Mouse (Mus musculus) adrenal gland, postnatal 4 days (tissue): Measurements from ENCODE around the gene Surf6. TPM values are rescaled to one million over a fixed set of nuclear protein-coding genes. Genes with fewer than 3 reads are reported as not detected.

Experiments used
- DNase-seq, 2 experiments: peaks; one replicate each; pipeline ENCODE4 v3.0.0; 2021 to 2022; ENCODE audit warnings: low spot score in 2 of 2, mixed read lengths in 2 of 2
- total RNA-seq, 2 experiments: library from RNA; stranded (reverse); gene quantifications; 2 replicates each; pipeline ENCODE4 v1.2.3; 2021

Surf6 gene
- total RNA-seq, 2 experiments from 2014 or later = 31.1 to 31.7 TPM

- no peak for DNase-seq
Observed at GRCm38 (mm10) chr2:26862856-26863255, 39.8 kb downstream of the Surf6 start.

GRCm38 (mm10) chr2:26847706-26848105 lies 55.0 kb downstream of the Surf6 start:
- no peak for DNase-seq

Other genes starting within 250 kb of the Surf6 start
- gene Lcn4, start 231.6 kb downstream of the Surf6 start, total RNA-seq = not detected
- gene Abo, start 37.9 kb downstream of the Surf6 start, total RNA-seq = not detected
- 10 to 100 TPM; 61.2 to 65.8 TPM for gene Med22, start 7.8 kb upstream of the Surf6 start, total RNA-seq
- gene Rpl7a, start 7.9 kb upstream of the Surf6 start, total RNA-seq = 100 to 1,000 TPM; 585 to 598 TPM
- 10 to 100 TPM; 42.6 to 43.6 TPM for gene Surf2, start 13.5 kb upstream of the Surf6 start, total RNA-seq
- gene Surf1, start 13.7 kb upstream of the Surf6 start, total RNA-seq = 100 to 1,000 TPM in 1 of 2 experiments, 10 to 100 TPM in 1; 90.9 to 103 TPM
- 100 to 1,000 TPM; 151 to 163 TPM for gene Surf4, start 31.0 kb upstream of the Surf6 start, total RNA-seq
- under 1 TPM; 0.31 to 0.73 TPM for gene Stkld1, start 31.2 kb upstream of the Surf6 start, total RNA-seq
- gene Rexo4, start 61.5 kb upstream of the Surf6 start, total RNA-seq = 10 to 100 TPM; 40.7 to 43.0 TPM
- gene Adamts13, start 70.5 kb upstream of the Surf6 start, total RNA-seq = under 1 TPM; 0.08 to 0.85 TPM
- gene Cacfd1, start 107.0 kb upstream of the Surf6 start, total RNA-seq = 10 to 100 TPM; 49.8 to 53.7 TPM
- gene Slc2a6, start 125.1 kb upstream of the Surf6 start, total RNA-seq = 1 to 10 TPM; 1.3 TPM
- 1 to 10 TPM in 1 of 2 experiments, under 1 TPM in 1; 0.59 to 1.8 TPM for gene Mymk, start 169.3 kb upstream of the Surf6 start, total RNA-seq
- gene Adamtsl2, start 176.5 kb upstream of the Surf6 start, total RNA-seq = 10 to 100 TPM in 1 of 2 experiments, 1 to 10 TPM in 1; 9.6 to 13.5 TPM
- gene Fam163b, start 239.6 kb upstream of the Surf6 start, total RNA-seq = 1 to 10 TPM; 4.0 to 5.0 TPM